Mouse (Mus musculus): Measurements from ENCODE around the gene Krt80. TPM values are rescaled to one million over a fixed set of nuclear protein-coding genes. Genes with fewer than 3 reads are reported as not detected.

The Krt80 gene
- polyA plus RNA-seq, 1 experiment from 2014 or later: 0.09 TPM

- ATAC-seq: no peak
- H3K4me1 ChIP-seq (replicated peaks): peaks cover 8% of the 10 kb centered on the region; the same call in 1 of the 2 replicates
- H3K27ac ChIP-seq: no peak overlapping the region
Observed at GRCm38 (mm10) chr15:101306459-101306858, 63.5 kb downstream of the Krt80 start.

GRCm38 (mm10) chr15:101303830-101304229, 66.1 kb downstream of the Krt80 start:
- H3K4me1 ChIP-seq (replicated peaks): 0 out of 2 replicates have a peak, but pooled peaks cover 1% of the 10 kb centered on the region
- 86% methylated on average over 4 of the region's 4 CpGs for WGBS
- no peak overlapping the region for H3K27ac ChIP-seq
- no peaks in the 10 kb centered on the region for H3K9me3 ChIP-seq
- no peaks in the 10 kb centered on the region for H3K27me3 ChIP-seq
- H3K4me2 ChIP-seq (replicated peaks): no peak overlapping the region
- no peak for ATAC-seq
- no peaks in the 10 kb centered on the region for H3K36me3 ChIP-seq
- H3K4me3 ChIP-seq (replicated peaks): no peak overlapping the region
- H3K9ac ChIP-seq (replicated peaks): no peak overlapping the region

More at GRCm38 (mm10) chr15:101306459-101306858, 63.5 kb downstream of the Krt80 start:
- Histone ChIP-seq H3K27me3 (no peaks in the 10 kb centered on the region), H3K36me3 (no peaks in the 10 kb centered on the region), H3K9ac (replicated peaks) (no peak overlapping the region), H3K9me3 (no peaks in the 10 kb centered on the region), H3K4me3 (replicated peaks) (no peak overlapping the region), H3K4me2 (replicated peaks) (no peak overlapping the region)
- WGBS: 91% methylated on average over 4 of the region's 4 CpGs

DNA sequence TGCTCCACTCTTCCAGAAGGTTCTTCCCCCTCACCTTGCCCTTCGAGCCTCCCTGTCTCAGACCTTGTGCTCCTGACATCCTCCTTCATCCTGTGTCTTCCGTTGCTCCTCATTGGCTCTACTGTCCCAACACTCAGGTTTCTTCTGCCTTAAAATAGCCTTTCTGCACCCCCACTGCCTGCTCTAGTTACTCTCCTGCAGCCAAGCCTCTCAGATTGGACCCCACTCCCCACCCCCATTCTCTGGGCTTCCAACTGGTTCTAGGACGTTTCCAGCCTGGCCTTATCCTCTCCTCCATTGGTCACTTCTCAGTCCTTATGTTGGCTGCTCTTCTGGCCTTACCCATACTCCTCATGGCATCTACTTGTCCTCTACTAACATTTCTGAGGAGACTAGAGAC, 67.8 kb downstream of the Krt80 start:
- no peak overlapping the region for H3K4me2 ChIP-seq (replicated peaks)
- H3K9ac ChIP-seq (replicated peaks): no peak overlapping the region
- no peak overlapping the region for H3K27ac ChIP-seq
- no peaks in the 10 kb centered on the region for H3K9me3 ChIP-seq
- H3K27me3 ChIP-seq: no peaks in the 10 kb centered on the region
- no peaks in the 10 kb centered on the region for H3K36me3 ChIP-seq
- peaks cover 6% of the 10 kb centered on the region; the same call in 1 of the 2 replicates for H3K4me1 ChIP-seq (replicated peaks)
- no peak for ATAC-seq
- H3K4me3 ChIP-seq (replicated peaks): no peak overlapping the region
- WGBS: 81% methylated on average over 3 of the region's 3 CpGs

DNA sequence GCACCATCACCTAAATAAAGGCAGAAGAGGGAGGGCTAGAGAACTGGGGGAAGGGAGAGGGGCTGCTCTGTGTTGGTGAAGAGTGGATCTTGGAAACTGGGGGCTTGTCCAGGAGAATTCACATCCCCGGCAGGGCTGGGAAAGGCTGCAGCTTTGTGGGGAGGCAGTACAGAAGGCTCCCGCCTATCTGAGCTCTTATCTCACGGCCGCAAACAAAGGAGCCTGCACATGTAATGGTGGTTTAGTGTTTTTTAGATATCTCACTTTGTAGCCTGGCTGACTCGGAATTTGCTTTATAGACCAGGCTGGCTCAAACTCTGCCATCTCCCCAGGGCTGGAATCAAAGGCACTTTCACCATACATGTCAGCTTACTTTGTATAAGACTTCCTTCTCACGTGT, 69.8 kb downstream of the Krt80 start:
- H3K4me3 ChIP-seq (replicated peaks): no peak overlapping the region
- no peaks in the 10 kb centered on the region for H3K27me3 ChIP-seq
- ATAC-seq: no peak
- H3K9ac ChIP-seq (replicated peaks): no peak overlapping the region
- 75% methylated on average over 6 of the region's 6 CpGs for WGBS
- H3K9me3 ChIP-seq: no peaks in the 10 kb centered on the region
- no peaks in the 10 kb centered on the region for H3K36me3 ChIP-seq
- H3K27ac ChIP-seq: no peak overlapping the region
- no peak overlapping the region for H3K4me2 ChIP-seq (replicated peaks)
- H3K4me1 ChIP-seq (replicated peaks): peaks cover 6% of the 10 kb centered on the region; the same call in 1 of the 2 replicates

GRCm38 (mm10) chr15:101299480-101299960, 70.4 kb downstream of the Krt80 start:
- no peaks in the 10 kb centered on the region for H3K9me3 ChIP-seq
- no peak overlapping the region for H3K4me3 ChIP-seq (replicated peaks)
- no peak for ATAC-seq
- no peaks in the 10 kb centered on the region for H3K36me3 ChIP-seq
- H3K4me2 ChIP-seq (replicated peaks): no peak overlapping the region
- no peak overlapping the region for H3K9ac ChIP-seq (replicated peaks)
- 87% methylated on average over 14 of the region's 14 CpGs for WGBS
- H3K27ac ChIP-seq: no peak overlapping the region
- H3K27me3 ChIP-seq: no peaks in the 10 kb centered on the region
- H3K4me1 ChIP-seq (replicated peaks): peaks cover 6% of the 10 kb centered on the region; the same call in 1 of the 2 replicates

DNA sequence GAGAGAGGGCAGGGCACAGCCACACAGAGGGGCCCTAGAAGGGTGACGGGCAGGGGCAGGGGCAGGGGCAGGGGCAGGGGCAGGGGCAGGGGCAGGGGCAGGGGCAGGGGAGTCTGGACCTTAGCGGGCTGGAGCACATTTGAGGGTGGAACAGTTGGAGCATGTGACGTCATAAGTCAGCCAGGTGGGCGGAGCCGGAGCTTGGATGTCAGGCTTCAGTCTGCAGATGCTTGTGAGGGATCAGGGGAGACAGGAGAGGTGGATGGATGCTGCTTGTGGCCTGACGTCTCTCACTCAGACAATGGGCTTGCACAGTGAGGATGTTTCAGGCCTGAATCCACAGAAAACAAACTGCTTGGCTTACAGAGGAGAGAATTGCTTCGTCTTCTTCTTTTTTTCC, 71.4 kb downstream of the Krt80 start:
- H3K9ac ChIP-seq (replicated peaks): peak overlapping the region; percentile 28; the same call in 1 of the 2 replicates
- H3K36me3 ChIP-seq: no peaks in the 10 kb centered on the region
- no peaks in the 10 kb centered on the region for H3K27me3 ChIP-seq
- H3K4me2 ChIP-seq (replicated peaks): peak overlapping the region; percentile 20; the same call in 1 of the 2 replicates
- H3K4me1 ChIP-seq (replicated peaks): peaks cover 6% of the 10 kb centered on the region; the same call in 1 of the 2 replicates
- no peaks in the 10 kb centered on the region for H3K9me3 ChIP-seq
- ATAC-seq: peak; percentile 50; the same call in 1 of the 2 replicates
- no peak overlapping the region for H3K27ac ChIP-seq
- WGBS: 14% methylated on average over 7 of the region's 7 CpGs
- no peak overlapping the region for H3K4me3 ChIP-seq (replicated peaks)

- Histone ChIP-seq H3K9me3 (no peaks in the 10 kb centered on the region), H3K27ac (no peak overlapping the region), H3K4me3 (replicated peaks) (no peak overlapping the region), H3K27me3 (no peaks in the 10 kb centered on the region), H3K4me2 (replicated peaks) (peak overlapping the region; percentile 20; the same call in 1 of the 2 replicates), H3K36me3 (0 out of 2 replicates have a peak, but pooled peaks cover 2% of the 10 kb centered on the region), H3K9ac (replicated peaks) (0 out of 2 replicates have a peak overlapping the region, but pooled peaks have one; percentile 28), H3K4me1 (replicated peaks) (peaks cover 6% of the 10 kb centered on the region; the same call in 1 of the 2 replicates)
- no peak for ATAC-seq
- 24% methylated on average over 7 of the region's 7 CpGs for WGBS
Observed at GRCm38 (mm10) chr15:101297988-101298387, 72.0 kb downstream of the Krt80 start.

MicroRNAs within 50 kb of the gene (microRNA counts, 519-probe panel; counts per million panel counts)
- microRNA mmu-miR-1941-3p (110 counts per million, percentile 56 among the panel's probes with 10 or more counts), microRNA mmu-miR-1941-5p (110 counts per million, percentile 56 among the panel's probes with 10 or more counts)

Small RNA genes lying within 50 kb of the gene (microRNA-seq; reads per million reads assigned to microRNA genes)
- not detected for gene Mir1941

Other genes with a start within 250 kb of the Krt80 start
- gene Acvrl1, start 241.6 kb downstream of the Krt80 start, polyA plus RNA-seq (2015; fragmentation: Nextera tagmentation; extraction: Ambion mirVana): 5.3 and 5.5 TPM in 2 replicates
- 18.2 and 19.2 TPM in 2 replicates for gene Acvr1b, start 196.1 kb downstream of the Krt80 start, polyA plus RNA-seq (2015; fragmentation: Nextera tagmentation; extraction: Ambion mirVana)
- gene Grasp, start 146.0 kb downstream of the Krt80 start, polyA plus RNA-seq (2015; fragmentation: Nextera tagmentation; extraction: Ambion mirVana): 1.7 and 2.4 TPM in 2 replicates
- 2.8 and 3.1 TPM in 2 replicates for gene Nr4a1, start 115.9 kb downstream of the Krt80 start, polyA plus RNA-seq (2015; fragmentation: Nextera tagmentation; extraction: Ambion mirVana)
- gene Atg101, start 85.9 kb downstream of the Krt80 start, polyA plus RNA-seq (2015; fragmentation: Nextera tagmentation; extraction: Ambion mirVana): 79.1 and 82.8 TPM in 2 replicates
- 0.26 and 0.46 TPM in 2 replicates for gene 6030408B16Rik, start 77.0 kb downstream of the Krt80 start, polyA plus RNA-seq (2015; fragmentation: Nextera tagmentation; extraction: Ambion mirVana)
- 0.05 and 0.32 TPM in 2 replicates for gene Krt7, start 40.9 kb upstream of the Krt80 start, polyA plus RNA-seq (2015; fragmentation: Nextera tagmentation; extraction: Ambion mirVana)
- 0.17 and 0.19 TPM in 2 replicates for gene Krt87, start 68.6 kb upstream of the Krt80 start, polyA plus RNA-seq (2015; fragmentation: Nextera tagmentation; extraction: Ambion mirVana)
- not detected in 2 replicates for gene Krt88, start 77.6 kb upstream of the Krt80 start, polyA plus RNA-seq (2015; fragmentation: Nextera tagmentation; extraction: Ambion mirVana)
- not detected in 2 replicates for gene Krt81, start 93.6 kb upstream of the Krt80 start, polyA plus RNA-seq (2015; fragmentation: Nextera tagmentation; extraction: Ambion mirVana)
- gene Krt86, start 103.3 kb upstream of the Krt80 start, polyA plus RNA-seq (2015; fragmentation: Nextera tagmentation; extraction: Ambion mirVana): not detected in 2 replicates
- gene Krt83, start 121.3 kb upstream of the Krt80 start, polyA plus RNA-seq (2015; fragmentation: Nextera tagmentation; extraction: Ambion mirVana): not detected in 2 replicates
- gene Gm49425, start 147.1 kb upstream of the Krt80 start, polyA plus RNA-seq (2015; fragmentation: Nextera tagmentation; extraction: Ambion mirVana): not detected in 2 replicates
- gene Krt84, start 162.7 kb upstream of the Krt80 start, polyA plus RNA-seq (2015; fragmentation: Nextera tagmentation; extraction: Ambion mirVana): not detected in 2 replicates
- not detected in 2 replicates for gene Krt82, start 180.5 kb upstream of the Krt80 start, polyA plus RNA-seq (2015; fragmentation: Nextera tagmentation; extraction: Ambion mirVana)
- 0.08 TPM in 1 of 2 replicates, not detected in the other for gene Krt90, start 192.8 kb upstream of the Krt80 start, polyA plus RNA-seq (2015; fragmentation: Nextera tagmentation; extraction: Ambion mirVana)
- 0.11 TPM in 1 of 2 replicates, not detected in the other for gene Krt75, start 203.7 kb upstream of the Krt80 start, polyA plus RNA-seq (2015; fragmentation: Nextera tagmentation; extraction: Ambion mirVana)

All from midbrain, embryonic 13.5 days (tissue).